Mouse (Mus musculus) T-helper 17 cell (primary cell): ENCODE data around the gene Eps8.

Experiments
- in situ Hi-C, 2 experiments: fragments of 300-600 bp; cut with MboI, MseI; formaldehyde crosslinking; loops; 1 replicate in 1 of 2; 2 replicates in 1 of 2; pipeline ENCODE4 v1.15.1; 2025; ENCODE audit warnings: high pct_unique_total_duplicates in 2 of 2

The Eps8 gene

DNA sequence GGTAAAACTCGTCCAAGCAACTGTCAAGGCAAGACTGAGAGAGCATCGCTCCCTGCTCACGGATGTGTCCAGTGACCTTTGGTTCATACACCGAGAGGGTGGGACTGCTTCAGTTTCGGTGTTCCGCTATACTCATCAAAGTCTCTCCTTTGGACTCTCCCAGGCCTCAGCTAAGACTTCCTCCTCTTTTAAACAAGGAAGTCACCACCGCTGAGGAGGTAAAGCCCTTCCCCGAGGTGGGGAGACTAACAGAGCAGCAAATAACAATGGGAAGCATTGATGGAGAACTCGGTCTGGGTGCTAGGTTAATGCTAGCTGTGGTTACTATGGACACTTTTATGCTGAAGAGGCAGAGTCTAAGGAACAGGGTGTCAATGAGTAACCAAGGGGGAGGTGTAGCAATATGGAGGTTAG is 84.0 kb downstream of the Eps8 start:
- in situ Hi-C loops: no loop called here

- in situ Hi-C loops: no loop called here
Observed at GRCm38 (mm10) chr6:137570019-137570418, 84.7 kb downstream of the Eps8 start.

DNA sequence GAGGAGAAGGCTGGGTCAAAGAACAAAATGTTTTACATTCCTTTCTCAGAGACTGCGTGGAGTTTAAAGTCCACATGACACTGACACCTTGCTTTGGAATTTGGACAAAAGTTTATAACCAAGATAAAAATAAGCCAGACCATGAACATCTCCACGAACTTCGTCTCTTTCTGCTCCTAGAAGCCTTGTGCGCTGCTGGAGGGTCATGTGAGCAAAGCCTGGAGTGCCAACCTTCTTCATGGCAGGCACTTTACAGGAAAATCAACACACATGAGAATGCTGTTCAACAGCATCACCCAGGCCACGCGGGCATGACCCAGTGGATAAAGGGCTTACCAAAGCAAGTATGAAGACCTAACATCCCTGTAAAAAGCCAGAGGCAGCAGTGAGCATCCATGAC is 85.6 kb downstream of the Eps8 start:
- in situ Hi-C loops: no loop called here

DNA sequence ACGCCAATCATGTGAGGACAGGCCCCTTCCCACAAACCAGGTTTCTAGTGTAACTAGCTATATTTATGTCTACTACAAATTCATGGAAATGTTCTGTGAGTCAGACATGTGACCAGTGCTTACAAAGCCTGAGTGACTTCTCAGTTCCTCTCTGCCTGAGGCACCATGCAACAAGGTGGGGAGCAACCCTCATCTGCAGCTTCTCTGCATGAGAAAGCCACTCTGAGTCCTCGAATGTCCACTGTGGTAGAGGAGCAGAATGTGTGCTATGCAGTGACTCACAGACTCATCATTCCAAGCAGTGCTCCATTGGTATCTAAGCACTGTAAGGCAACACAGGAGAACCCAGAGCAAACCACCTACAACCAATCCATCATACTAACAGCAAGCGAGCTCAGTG is 88.8 kb downstream of the Eps8 start:
- in situ Hi-C loops: no loop called here

- in situ Hi-C loops: no loop called here
Observed at GRCm38 (mm10) chr6:137565454-137565853, 89.2 kb downstream of the Eps8 start.

DNA sequence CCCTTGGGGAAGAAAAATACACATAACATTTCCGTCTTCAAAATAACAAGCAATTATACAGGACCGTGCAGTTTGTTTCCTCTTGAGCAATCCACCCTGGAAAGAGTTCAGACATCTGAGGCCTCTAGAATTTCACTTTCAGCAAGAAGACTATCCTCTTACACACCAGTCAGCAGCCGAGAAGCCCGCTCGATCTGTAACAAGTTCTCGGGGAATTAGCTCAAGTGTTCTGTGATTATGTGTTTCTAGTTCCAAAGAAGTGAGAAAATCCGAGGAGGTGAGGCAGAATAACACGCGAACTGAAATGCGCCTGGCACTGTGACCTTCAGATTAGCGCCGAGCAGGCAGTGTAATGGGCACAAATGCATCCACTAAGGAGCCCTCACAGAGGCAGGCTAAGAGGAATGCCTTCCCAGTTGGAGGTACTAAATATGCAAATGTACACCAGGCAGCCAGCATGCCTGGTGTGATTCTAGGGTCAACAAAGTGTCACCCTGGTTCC is 94.3 kb downstream of the Eps8 start:
- in situ Hi-C loops: no loop called here

DNA sequence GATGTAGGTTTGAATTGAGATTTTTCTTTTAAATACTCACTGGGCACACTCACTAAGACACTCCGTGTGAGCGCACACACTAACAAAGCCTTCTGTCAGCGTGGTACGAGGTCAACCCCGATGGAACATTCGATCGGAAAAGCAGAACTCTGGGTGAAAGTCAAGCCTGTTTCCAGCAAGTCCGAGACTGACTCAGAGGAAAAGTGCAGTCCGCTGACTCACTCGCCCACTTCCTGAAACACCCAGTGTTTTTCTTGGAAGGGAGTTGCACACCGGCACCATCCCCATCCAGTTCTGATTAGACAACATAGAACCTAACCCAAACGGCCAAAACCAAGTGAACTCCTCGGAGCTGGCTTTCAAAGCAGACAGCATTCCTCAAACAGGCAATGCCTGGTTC is 95.8 kb downstream of the Eps8 start:
- in situ Hi-C loops: no loop called here

GRCm38 (mm10) chr6:137557671-137558070 is 97.0 kb downstream of the Eps8 start:
- in situ Hi-C loops: no loop called here

DNA sequence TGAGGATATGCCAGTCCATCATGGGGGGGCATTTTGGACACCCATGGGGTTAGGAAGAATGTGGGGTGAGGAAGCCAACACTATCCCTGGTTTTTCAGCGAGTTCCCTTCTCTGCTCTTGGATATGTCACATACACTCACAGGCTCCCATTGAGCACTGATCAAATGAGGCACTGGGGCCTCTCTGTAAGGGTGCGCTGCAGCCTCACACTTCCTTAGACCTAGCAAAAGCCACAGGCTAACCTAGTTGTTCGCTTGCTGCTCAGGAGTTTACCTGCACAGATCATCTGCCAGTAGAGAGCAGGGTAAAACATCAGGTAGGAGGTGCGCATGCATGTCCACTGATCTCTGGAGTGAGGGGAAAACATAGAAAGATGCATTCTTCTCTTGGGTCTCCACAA is 97.5 kb downstream of the Eps8 start:
- in situ Hi-C loops: no loop called here

- in situ Hi-C loops: no loop called here
Observed at GRCm38 (mm10) chr6:137556636-137557035, 98.0 kb downstream of the Eps8 start.

DNA sequence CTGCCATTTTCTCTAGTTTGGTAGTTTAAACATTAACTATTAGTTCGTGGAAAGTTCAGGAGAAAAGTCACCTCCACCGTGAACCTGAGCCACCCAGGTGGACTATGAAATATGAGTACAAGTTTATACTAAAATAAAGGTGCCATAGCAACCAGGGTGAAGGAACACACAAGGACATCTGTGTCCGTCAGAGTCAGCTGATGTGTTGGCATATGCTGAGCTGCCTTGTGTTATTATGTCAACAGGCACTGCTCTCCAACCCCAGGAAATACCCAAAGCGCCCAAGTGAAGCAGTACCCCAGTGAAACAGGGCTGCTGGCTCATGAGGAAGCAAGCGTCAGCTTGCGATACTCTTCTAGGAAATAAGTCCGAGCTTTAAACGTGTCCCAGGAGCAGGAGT is 104.5 kb downstream of the Eps8 start:
- in situ Hi-C loops: no loop called here

- in situ Hi-C loops: no loop called here
Observed at GRCm38 (mm10) chr6:137548613-137549012, 106.1 kb downstream of the Eps8 start.

DNA sequence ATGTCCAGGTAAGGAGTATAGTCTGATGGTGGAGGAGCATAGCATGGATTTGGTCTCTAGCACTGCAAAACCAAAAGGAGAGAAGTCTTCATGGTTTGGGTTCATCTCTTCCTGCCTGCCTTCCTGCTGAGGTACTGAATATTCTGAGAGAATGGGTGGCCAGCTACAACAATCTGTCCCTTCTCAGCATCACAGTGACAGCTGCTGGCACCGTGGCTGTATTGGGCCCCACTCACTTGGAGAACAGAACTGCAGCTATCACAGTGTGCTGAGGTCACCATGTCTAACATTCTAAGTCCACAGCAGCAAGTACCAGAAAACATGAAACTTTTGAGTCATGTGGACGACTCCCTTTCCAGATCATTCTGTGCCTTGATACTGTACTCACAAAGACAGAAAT is 107.1 kb downstream of the Eps8 start:
- in situ Hi-C loops: no loop called here

- in situ Hi-C loops: no loop called here
Observed at GRCm38 (mm10) chr6:137546101-137546500, 108.6 kb downstream of the Eps8 start.

DNA sequence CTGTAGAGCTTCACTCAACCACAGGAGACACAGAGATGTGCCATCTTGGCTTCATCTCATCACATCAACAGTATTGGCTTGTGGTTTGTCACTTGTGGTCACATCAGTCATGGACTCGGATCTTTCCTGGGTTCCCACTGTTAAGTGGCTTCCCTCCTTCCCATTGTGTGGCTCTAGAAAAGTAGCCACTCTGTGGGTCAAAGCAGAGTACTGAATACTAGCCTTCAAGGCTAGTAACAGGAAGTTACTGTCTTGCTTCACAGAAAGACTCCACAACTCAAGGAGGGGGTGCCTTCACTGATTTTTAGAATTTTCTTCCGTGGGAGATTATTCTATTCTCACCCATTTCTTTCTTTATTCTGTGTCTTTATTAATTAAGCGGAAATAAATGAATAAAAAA is 109.3 kb downstream of the Eps8 start:
- in situ Hi-C loops: no loop called here

GRCm38 (mm10) chr6:137542231-137543152 is 112.2 kb downstream of the Eps8 start:
- in situ Hi-C loops: no loop called here

GRCm38 (mm10) chr6:137541216-137542176 is 113.2 kb downstream of the Eps8 start:
- in situ Hi-C loops: no loop called here

DNA sequence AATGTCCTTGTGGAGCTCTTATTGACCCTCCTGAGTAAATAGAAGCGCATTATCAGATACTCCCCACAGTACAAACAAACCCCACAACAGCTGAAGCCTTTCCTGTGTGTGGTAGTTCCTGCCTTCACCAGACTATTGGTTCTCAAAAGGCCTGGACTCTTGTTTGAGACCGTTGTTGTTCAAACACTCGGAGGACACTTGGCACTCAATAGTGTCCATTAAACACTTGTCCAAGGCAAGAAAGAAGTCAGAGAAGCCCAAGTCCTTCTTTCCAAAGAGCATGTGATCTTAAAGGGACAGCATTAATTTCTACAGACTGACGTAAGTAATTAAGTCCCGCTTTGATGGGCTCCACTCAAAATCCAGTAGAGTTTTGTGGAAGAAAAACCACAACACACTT is 113.9 kb downstream of the Eps8 start:
- in situ Hi-C loops: no loop called here

GRCm38 (mm10) chr6:137540346-137540745 is 114.3 kb downstream of the Eps8 start:
- in situ Hi-C loops: no loop called here

DNA sequence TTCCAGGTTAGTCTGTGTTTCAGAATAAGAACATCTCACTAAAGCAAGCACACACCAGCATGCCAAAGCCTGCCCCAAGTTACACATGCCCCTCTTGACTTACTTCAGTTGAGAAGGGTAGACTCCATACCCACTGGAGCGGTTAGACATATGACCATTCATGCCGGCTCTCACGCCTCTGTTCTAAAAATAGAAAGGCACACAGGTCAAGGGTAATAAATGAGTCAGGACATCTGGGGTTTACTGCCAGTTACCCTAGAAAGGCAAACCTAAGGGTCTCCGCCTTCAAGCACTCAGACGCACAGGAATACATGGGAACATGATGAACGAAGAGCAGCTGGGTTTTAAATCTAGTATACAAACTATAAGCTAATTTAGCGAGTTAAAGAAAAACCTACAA is 115.5 kb downstream of the Eps8 start:
- in situ Hi-C loops: no loop called here

GRCm38 (mm10) chr6:137532758-137533157 is 121.9 kb downstream of the Eps8 start:
- in situ Hi-C loops: no loop called here

DNA sequence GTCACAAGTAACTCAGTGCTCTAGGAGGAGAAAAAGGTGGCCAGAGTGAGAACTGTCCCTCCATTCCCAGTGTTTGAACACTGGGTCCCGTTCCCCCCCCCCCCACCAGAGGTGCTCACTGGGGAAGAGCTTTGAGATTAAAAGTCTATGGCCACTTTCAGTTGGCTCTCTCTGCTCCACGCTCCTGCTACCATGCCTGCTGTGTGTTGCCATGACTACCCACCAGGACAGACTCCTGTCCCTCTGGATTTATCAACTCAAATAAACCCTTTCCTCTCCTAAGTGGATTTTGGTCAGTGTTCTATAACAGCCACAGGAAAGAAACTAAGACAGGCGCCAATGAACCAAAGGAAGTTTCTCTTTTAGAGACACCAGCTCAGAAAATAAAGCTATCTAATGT is 128.9 kb downstream of the Eps8 start:
- in situ Hi-C loops: no loop called here
